Mouse (Mus musculus): ENCODE results near the gene Agap1. TPM values are rescaled to one million over a fixed set of nuclear protein-coding genes. Genes with fewer than 3 reads are reported as not detected.

The Agap1 gene
- 62.5 and 82.5 TPM in 2 replicates for polyA plus RNA-seq (2012; rRNA removed)

GRCm38 (mm10) chr1:89454196-89455123 is at the start of gene Agap1:
Gene Agap1 (plus strand): TSS chr1:89454806.

GRCm38 (mm10) chr1:89931120-89931519 is 476.5 kb downstream of the Agap1 start, which contains the start of gene Gbx2:
Gene Gbx2 (minus strand): TSS chr1:89931179.

Data from central nervous system, embryonic 11.5 days (tissue).